9 mouse cellular contexts compared by ENCODE assay signal in the genomic region with DNA sequence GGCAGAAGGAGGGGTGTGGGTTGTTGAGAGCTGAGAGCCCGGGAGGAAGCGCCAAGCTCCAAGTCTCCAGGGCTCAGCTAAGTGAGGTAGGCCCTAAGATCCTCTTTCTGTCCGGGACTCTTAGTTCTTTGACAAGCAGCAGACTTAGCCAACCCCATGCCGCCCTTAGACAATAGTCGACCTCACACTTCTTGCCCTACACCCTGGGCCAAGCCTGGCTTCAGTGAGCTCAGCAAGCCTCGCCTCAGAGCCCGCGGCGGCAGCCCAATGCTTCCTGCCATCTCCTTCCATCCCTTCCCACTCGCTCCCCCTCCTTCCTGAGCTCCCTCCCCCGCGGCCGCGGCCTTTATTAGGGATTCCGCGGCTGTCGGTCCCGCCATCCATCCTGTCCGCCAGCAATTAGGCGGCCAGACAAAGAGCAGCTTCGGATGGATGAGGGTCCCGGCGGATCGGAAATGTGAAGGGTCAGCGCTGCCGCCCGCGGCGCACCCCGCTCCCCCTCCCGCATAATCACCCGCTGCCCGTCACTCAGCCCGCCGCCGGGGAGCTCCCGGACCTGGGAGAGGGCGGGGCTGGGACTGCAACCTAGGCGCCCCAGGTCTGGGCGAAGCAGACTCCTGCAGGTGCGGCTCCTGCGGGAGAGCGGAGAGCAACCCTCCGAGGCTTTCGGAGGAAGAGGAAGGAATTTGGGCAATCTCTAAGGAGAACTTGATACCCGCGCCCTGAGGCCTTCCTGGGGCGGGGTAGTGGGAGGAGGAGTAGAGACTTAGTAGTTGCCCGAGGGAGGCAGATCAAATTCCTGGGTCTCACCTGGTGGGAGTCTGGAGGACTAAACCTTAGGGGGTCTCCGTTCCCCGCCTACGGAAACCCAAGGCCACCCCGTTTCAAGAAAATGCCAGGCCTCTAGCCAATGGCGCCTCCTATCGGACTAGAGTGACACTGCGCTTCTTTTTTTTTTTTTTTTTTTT. TPM values are rescaled to one million over a fixed set of nuclear protein-coding genes. Genes with fewer than 3 reads are reported as not detected.
DNase-seq lines count a peak whose midpoint lies in the region; ATAC-seq and TF ChIP-seq lines count a peak whose summit lies in the region.
"Had no signal": no experiment of that assay in that cellular context is flagged by ENCODE, and none has a peak within 500 bp of the region (broad histone marks: within the 10 kb centered on the region; RNA-seq: fewer than 3 reads in every experiment).

No protein-coding gene starts in this region.

- ATAC-seq in forebrain, embryonic 16.5 days, result peak; percentile 51
- ATAC-seq in inflammation-experienced regulatory T-cells, adult 6 months, result peak; percentile 14
- peak; percentile 18; the same call in 1 of the 2 replicates for ATAC-seq in liver, postnatal 0 days
- peak; percentile 62 for ATAC-seq in neural tube, embryonic 11.5 days (ENCODE audit: insufficient read depth, low FRiP score, low TSS enrichment)

- WGBS in forebrain, embryonic 16.5 days, result 1% methylated on average over 56 of the region's 56 CpGs
- 2% methylated on average over 54 of the region's 56 CpGs for WGBS in liver, postnatal 0 days (ENCODE audit: insufficient replicate concordance)
- WGBS in neural tube, embryonic 11.5 days, result under 1% methylated on average over 52 of the region's 56 CpGs

- H3K4me3 ChIP-seq in forebrain, embryonic 16.5 days (replicated peaks; ENCODE audit: low read length), result peak overlapping the region; percentile 49
- peak overlapping the region; percentile 47 for H3K4me3 ChIP-seq in liver, postnatal 0 days (ENCODE audit: low read depth, low read length)
- peak overlapping the region; percentile 37 for H3K4me3 ChIP-seq in neural tube, embryonic 11.5 days (ENCODE audit: low read depth, low read length)

- peak; percentile 51 for TF ChIP-seq CTCF in liver, postnatal 0 days (IDR thresholded peaks at IDR 0.05; ENCODE audit: low read depth)

- no peaks in the 10 kb centered on the region for H3K9me3 ChIP-seq in forebrain, embryonic 16.5 days (ENCODE audit: control insufficient read depth, low read length)
- no peaks in the 10 kb centered on the region for H3K9me3 ChIP-seq in liver, postnatal 0 days (ENCODE audit: low read length)
- H3K9me3 ChIP-seq in neural tube, embryonic 11.5 days (ENCODE audit: control insufficient read depth, low read length), result no peaks in the 10 kb centered on the region

- peak overlapping the region; percentile 62 for H3K9ac ChIP-seq in forebrain, embryonic 16.5 days (replicated peaks; ENCODE audit: low read depth, low read length)
- H3K9ac ChIP-seq in liver, postnatal 0 days (replicated peaks), result peak overlapping the region; percentile 38; the same call in 1 of the 2 replicates
- H3K9ac ChIP-seq in neural tube, embryonic 11.5 days (ENCODE audit: low read length), result peak overlapping the region; percentile 29

- peak; percentile 97 for DNase-seq in heart, adult 11 months
- DNase-seq in heart, adult 8-10 months (ENCODE audit: low spot score), result no peak
- DNase-seq in cerebellum, adult 11-12 months, result peak; percentile 36
- no peak for DNase-seq in liver, postnatal 0 days
- DNase-seq in neural tube, embryonic 11.5 days (ENCODE audit: low spot score), result peak; percentile 89
- no peak for DNase-seq in urinary bladder, postnatal 36 days (ENCODE audit: low spot score in 2 of 2)

- no peak for TF ChIP-seq EP300 in liver, postnatal 0 days (IDR thresholded peaks at IDR 0.05; ENCODE audit: low read depth)

- peaks cover 44% of the 10 kb centered on the region for H3K4me1 ChIP-seq in forebrain, embryonic 16.5 days (replicated peaks; ENCODE audit: control insufficient read depth, insufficient read depth, low read length)
- H3K4me1 ChIP-seq in liver, postnatal 0 days (ENCODE audit: insufficient read depth), result peaks cover 22% of the 10 kb centered on the region
- peaks cover 45% of the 10 kb centered on the region for H3K4me1 ChIP-seq in neural tube, embryonic 11.5 days (ENCODE audit: control insufficient read depth, insufficient read depth, low read length)

- H3K36me3 ChIP-seq in forebrain, embryonic 16.5 days (ENCODE audit: control insufficient read depth, insufficient read depth), result no peaks in the 10 kb centered on the region
- H3K36me3 ChIP-seq in liver, postnatal 0 days (replicated peaks; ENCODE audit: insufficient read depth, low read length), result no peaks in the 10 kb centered on the region
- H3K36me3 ChIP-seq in neural tube, embryonic 11.5 days (ENCODE audit: control insufficient read depth, insufficient read depth, low read length), result no peaks in the 10 kb centered on the region

- peak overlapping the region; percentile 86 for H3K4me2 ChIP-seq in forebrain, embryonic 16.5 days (ENCODE audit: low read length)
- peak overlapping the region; percentile 78 for H3K4me2 ChIP-seq in liver, postnatal 0 days (ENCODE audit: low read depth, low read length)
- H3K4me2 ChIP-seq in neural tube, embryonic 11.5 days (ENCODE audit: low read depth), result peak overlapping the region; percentile 67

- peaks cover 28% of the 10 kb centered on the region for H3K27me3 ChIP-seq in forebrain, embryonic 16.5 days (replicated peaks; ENCODE audit: control insufficient read depth, insufficient read depth, low read length)
- peaks cover 95% of the 10 kb centered on the region for H3K27me3 ChIP-seq in liver, postnatal 0 days (ENCODE audit: insufficient read depth, low read length)
- H3K27me3 ChIP-seq in neural tube, embryonic 11.5 days (ENCODE audit: control insufficient read depth, insufficient read depth, low read length), result peaks cover 79% of the 10 kb centered on the region

- H3K27ac ChIP-seq in forebrain, embryonic 16.5 days (ENCODE audit: low read length), result peak overlapping the region; percentile 22; the same call in 1 of the 2 replicates
- no peak overlapping the region for H3K27ac ChIP-seq in liver, postnatal 0 days (ENCODE audit: low read depth)
- H3K27ac ChIP-seq in neural tube, embryonic 11.5 days (ENCODE audit: low read depth, low read length), result peak overlapping the region; percentile 65

RNA-seq across cellular contexts. Expression of gene Dnajc22, which starts 0.6 kb away (rescaled TPM):
- total RNA-seq in heart, adult 8-10 months (2022), result 1 to 10 TPM in 1 of 4 experiments, under 1 TPM in 3; 0.38 to 1.2 (median 0.91) TPM
- 0.27 and 0.51 TPM in 2 replicates for polyA plus RNA-seq in forebrain, embryonic 16.5 days (2015; fragmentation: Nextera tagmentation; extraction: Ambion mirVana)
- polyA plus RNA-seq in inflammation-experienced regulatory T-cells, adult 6 months (2017; shearing (Covaris generic)), result not detected
- polyA plus RNA-seq in liver, postnatal 0 days (2015; fragmentation: Nextera tagmentation; extraction: Ambion mirVana), result 28.2 and 29.6 TPM in 2 replicates
- 0.19 and 0.41 TPM in 2 replicates for polyA plus RNA-seq in neural tube, embryonic 11.5 days (2014; fragmentation: Nextera tagmentation; extraction: Ambion mirVana)

RNA-seq across cellular contexts. Expression of gene C1ql4, which starts 6.0 kb away (rescaled TPM):
- not detected for total RNA-seq in heart, adult 8-10 months (2022)
- polyA plus RNA-seq in forebrain, embryonic 16.5 days (2015; fragmentation: Nextera tagmentation; extraction: Ambion mirVana), result 0.71 TPM in 1 of 2 replicates, not detected in the other
- not detected for polyA plus RNA-seq in inflammation-experienced regulatory T-cells, adult 6 months (2017; shearing (Covaris generic))
- polyA plus RNA-seq in liver, postnatal 0 days (2015; fragmentation: Nextera tagmentation; extraction: Ambion mirVana), result 0.12 TPM in 1 of 2 replicates, not detected in the other
- 3.0 and 3.2 TPM in 2 replicates for polyA plus RNA-seq in neural tube, embryonic 11.5 days (2014; fragmentation: Nextera tagmentation; extraction: Ambion mirVana)
- total RNA-seq: left cerebral cortex, postnatal 36 days had no signal

RNA-seq across cellular contexts. Expression of gene Troap, which starts 19.2 kb away (rescaled TPM):
- total RNA-seq in heart, adult 8-10 months (2022), result under 1 TPM in 2 of 4 experiments, not detected in 2; 0.22 to 0.35 TPM
- polyA plus RNA-seq in forebrain, embryonic 16.5 days (2015; fragmentation: Nextera tagmentation; extraction: Ambion mirVana), result 15.9 and 17.3 TPM in 2 replicates
- polyA plus RNA-seq in inflammation-experienced regulatory T-cells, adult 6 months (2017; shearing (Covaris generic)), result 1 to 10 TPM in 2 of 3 experiments, under 1 TPM in 1; 0.92 to 9.3 (median 1.1) TPM
- 5.6 and 6.7 TPM in 2 replicates for polyA plus RNA-seq in liver, postnatal 0 days (2015; fragmentation: Nextera tagmentation; extraction: Ambion mirVana)
- polyA plus RNA-seq in neural tube, embryonic 11.5 days (2014; fragmentation: Nextera tagmentation; extraction: Ambion mirVana), result 23.3 and 25.9 TPM in 2 replicates

RNA-seq across cellular contexts. Expression of gene Spats2, which starts 32.1 kb away (rescaled TPM):
- 1 to 10 TPM; 4.3 to 7.9 (median 7.2) TPM for total RNA-seq in heart, adult 8-10 months (2022)
- polyA plus RNA-seq in forebrain, embryonic 16.5 days (2015; fragmentation: Nextera tagmentation; extraction: Ambion mirVana), result 39.5 and 44.6 TPM in 2 replicates
- polyA plus RNA-seq in inflammation-experienced regulatory T-cells, adult 6 months (2017; shearing (Covaris generic)), result under 1 TPM in 1 of 3 experiments, not detected in 2; 0.17 TPM
- 4.0 and 4.7 TPM in 2 replicates for polyA plus RNA-seq in liver, postnatal 0 days (2015; fragmentation: Nextera tagmentation; extraction: Ambion mirVana)
- polyA plus RNA-seq in neural tube, embryonic 11.5 days (2014; fragmentation: Nextera tagmentation; extraction: Ambion mirVana), result 63.3 and 63.7 TPM in 2 replicates

RNA-seq across cellular contexts. Expression of gene Prph, which starts 38.6 kb away (rescaled TPM):
- total RNA-seq in heart, adult 8-10 months (2022), result 1 to 10 TPM in 1 of 4 experiments, under 1 TPM in 3; 0.16 to 1.4 (median 0.47) TPM
- polyA plus RNA-seq in forebrain, embryonic 16.5 days (2015; fragmentation: Nextera tagmentation; extraction: Ambion mirVana), result 1.3 and 2.2 TPM in 2 replicates
- not detected for polyA plus RNA-seq in inflammation-experienced regulatory T-cells, adult 6 months (2017; shearing (Covaris generic))
- 0.53 and 0.85 TPM in 2 replicates for polyA plus RNA-seq in liver, postnatal 0 days (2015; fragmentation: Nextera tagmentation; extraction: Ambion mirVana)
- 38.7 and 54.0 TPM in 2 replicates for polyA plus RNA-seq in neural tube, embryonic 11.5 days (2014; fragmentation: Nextera tagmentation; extraction: Ambion mirVana)

Comparison
In these comparisons a context has a peak if more than half of its experiments do, and no peak if none do; other contexts are left out.
1. DNase-seq: peak in heart, adult 11 months (single experiment), cerebellum, adult 11-12 months (single experiment) and neural tube, embryonic 11.5 days (single experiment); none in heart, adult 8-10 months (single experiment), liver, postnatal 0 days (single experiment) and urinary bladder, postnatal 36 days (0 of 2).
2. RNA of gene Dnajc22, which starts 0.6 kb away (polyA plus RNA-seq): 28.2 to 29.6 TPM in liver, postnatal 0 days; 0.27 to 0.51 TPM in forebrain, embryonic 16.5 days, 0.19 to 0.41 TPM in neural tube, embryonic 11.5 days and not detected in inflammation-experienced regulatory T-cells, adult 6 months; every median in the first group is over 10 times any median in the second.
3. Peak in every context shown above with its lines, with median percentiles within 50 percentile points of each other: ATAC-seq, H3K4me2 ChIP-seq, H3K4me3 ChIP-seq and H3K9ac ChIP-seq.